Mouse (Mus musculus): ENCODE data around the gene Scoc.

The Scoc gene

DNA sequence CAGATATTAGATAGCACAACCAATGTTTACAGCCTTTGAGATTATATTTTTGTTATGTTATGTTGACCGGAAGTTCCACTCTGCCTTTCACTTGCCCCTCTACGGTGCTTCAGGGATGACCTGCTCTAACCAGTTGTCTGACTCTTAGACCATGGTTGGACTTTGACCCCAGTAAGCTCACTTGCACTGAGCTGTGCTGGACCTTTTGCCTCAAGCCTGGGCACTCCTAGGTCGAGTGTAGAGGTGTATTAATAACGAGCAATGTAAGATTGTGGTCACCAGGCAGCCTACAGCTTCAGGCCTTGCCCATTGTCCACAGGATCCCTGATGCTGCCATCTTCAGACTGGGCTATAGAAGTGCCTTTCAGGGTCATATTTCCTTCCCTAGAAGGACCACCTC, 60.5 kb downstream of the Scoc start:
- DNase-seq (ENCODE audit: low spot score) = no peak

GRCm38 (mm10) chr8:83396680-83397079, 61.5 kb downstream of the Scoc start:
- DNase-seq (ENCODE audit: low spot score) = no peak

GRCm38 (mm10) chr8:83394325-83394724, 63.9 kb downstream of the Scoc start:
- DNase-seq (ENCODE audit: low spot score) = no peak

DNA sequence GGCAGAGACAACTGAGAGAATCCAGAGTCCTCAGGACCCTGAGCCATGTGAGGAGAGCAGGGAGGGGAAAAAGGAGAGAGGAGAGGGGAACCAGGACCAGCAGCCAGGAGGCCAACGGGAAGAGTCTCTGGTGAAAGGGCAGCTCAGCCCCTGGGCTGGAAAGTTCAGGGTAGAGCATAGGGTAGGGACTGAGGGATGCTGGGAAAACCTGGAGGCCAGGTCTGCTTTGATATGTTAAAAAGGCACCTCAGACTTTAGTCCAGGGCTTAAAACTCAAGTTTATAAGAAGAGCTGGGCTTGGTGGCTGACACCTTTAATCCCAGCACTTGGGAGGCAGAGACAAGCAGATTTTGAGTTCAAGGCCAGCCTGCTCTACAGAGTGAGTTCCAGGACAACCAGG, 65.7 kb downstream of the Scoc start:
- DNase-seq (ENCODE audit: low spot score) = no peak

DNA sequence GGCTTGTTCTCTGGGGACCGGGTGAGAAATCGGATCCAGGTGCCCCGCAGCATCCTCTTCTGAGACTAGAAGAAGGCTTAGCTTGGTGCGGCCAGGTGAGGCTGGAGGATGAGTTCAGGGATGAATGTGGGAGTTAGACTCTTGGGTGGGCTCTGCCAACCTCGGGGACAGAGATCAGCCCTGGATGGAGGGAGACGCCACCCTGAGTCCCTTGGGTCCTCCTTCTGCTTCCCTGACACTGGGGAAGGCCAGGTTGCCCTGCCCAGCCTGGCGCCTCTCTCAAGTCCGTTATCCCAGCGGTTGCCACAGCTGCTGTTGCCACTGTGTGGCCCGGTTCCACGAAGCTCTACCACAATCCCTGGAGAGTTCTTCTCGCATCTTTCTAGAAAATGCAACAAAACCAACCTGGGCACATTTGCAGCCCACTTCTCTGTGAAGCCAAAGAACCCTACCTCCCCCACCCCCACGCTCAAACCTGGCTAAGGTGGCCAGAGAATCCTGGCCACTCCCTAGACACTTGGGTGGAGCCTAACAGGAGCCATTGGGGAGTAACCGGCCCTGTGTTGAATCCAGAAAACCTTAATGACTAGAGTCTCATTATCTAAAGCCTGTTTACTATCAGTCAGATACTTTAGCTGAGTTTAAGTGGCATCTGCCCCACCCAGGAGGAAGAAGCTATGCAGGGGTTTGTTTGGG, 68.0 kb downstream of the Scoc start:
- no peak for DNase-seq (ENCODE audit: low spot score)

DNA sequence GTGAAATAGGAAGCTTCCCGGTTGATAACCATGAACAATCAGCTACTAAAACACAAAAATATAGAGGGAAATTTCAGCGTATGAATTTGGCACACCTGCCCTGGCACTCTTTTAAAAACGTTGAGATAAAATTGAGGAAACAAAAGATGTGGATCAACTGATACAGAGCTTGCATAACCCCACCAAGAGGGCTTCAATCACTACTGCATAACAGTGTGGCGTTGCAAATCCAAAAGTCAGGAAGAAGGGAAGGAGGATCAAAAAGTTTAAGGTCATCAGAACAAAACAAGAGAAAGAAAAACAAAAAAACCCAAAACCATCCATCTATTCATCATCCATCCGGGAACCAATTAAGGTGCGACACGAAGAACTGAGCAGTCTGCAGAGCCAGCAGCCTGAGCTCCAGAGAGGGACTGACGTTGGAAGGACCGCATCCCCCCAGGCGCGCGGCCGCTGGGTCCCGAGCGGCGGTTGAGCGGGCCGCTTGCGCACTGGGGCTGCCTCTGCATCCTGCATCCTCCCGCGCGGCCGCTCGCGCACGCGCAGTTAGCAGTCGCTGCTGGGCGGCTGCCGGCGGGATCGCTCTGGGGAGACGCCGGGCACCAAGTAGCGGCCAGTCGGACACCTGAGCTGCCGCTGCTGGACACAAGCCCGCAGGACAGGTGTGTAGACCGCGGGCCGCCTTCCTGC, 68.7 kb downstream of the Scoc start, which contains the start of gene Clgn:
Clgn (plus strand) TSS at position 552 of the 690 bp plus-strand sequence.
- no peak for DNase-seq (ENCODE audit: low spot score)

DNA sequence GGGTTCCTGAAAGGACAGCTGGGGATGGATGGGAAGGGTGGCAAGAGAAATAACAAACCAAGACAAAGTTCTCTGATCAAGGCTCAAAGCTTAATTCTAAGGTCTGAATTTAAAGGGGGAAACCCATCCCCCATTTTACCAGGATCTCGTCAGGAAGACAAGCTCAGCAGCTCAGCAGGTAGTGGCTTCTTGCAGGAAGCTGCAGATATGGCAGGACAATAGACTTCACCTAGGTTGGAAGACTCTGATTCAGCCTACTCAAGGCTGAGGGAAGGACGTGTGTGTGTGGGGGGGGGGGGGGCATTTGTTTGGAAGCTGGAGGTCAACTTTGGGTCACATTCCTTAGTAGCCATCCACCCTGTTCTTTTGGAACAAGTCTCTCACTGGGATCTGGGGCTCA, 75.3 kb downstream of the Scoc start:
- no peak for DNase-seq (ENCODE audit: low spot score)

GRCm38 (mm10) chr8:83381016-83381415, 77.2 kb downstream of the Scoc start:
- no peak for DNase-seq (ENCODE audit: low spot score)

DNA sequence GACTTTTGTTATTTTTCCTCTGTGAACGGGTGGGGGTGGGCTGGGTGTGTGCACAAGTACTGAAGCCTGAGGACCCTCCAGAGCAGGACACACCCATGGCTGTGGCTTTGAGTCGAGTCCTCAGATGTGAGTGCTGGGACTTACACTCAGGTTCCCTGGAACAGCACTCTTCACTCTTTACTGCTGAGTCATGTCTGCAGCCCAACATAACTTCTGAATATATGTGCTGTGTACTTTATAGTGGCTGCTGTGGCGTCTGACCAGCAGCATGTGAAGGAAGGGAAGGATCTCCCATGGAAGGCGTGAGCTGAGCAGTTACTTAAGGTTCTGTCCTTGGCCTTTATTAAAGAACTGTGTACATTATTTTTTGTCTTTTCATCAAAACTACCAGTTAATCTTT, 78.0 kb downstream of the Scoc start:
- no peak for DNase-seq (ENCODE audit: low spot score)
